Mouse (Mus musculus) c-Kit-positive CD71-positive TER-119-negative erythroid progenitor cells, embryonic 14.5 days (primary cell): ENCODE measurements around the gene Gpr1.
"Not testable (repeated sequence)": the region's sequence is repeated elsewhere in the genome, so short reads cannot be mapped to it uniquely, and the experiment has no call there.

ENCODE experiments used
- DNase-seq: peaks from one replicate; pipeline ENCODE4 v3.0.0-alpha.2; 2013; ENCODE audit warnings: low read depth

Gene Gpr1

GRCm38 (mm10) chr1:63219277-63219676 lies 4.9 kb upstream of the Gpr1 start:
- no peak for DNase-seq

GRCm38 (mm10) chr1:63214631-63215030 lies 288 bp upstream of the Gpr1 start:
- no peak for DNase-seq

GRCm38 (mm10) chr1:63213478-63214270 lies 669 bp downstream of the Gpr1 start:
- DNase-seq: no peak

GRCm38 (mm10) chr1:63209861-63210529 lies 4.3 kb downstream of the Gpr1 start:
- no peak for DNase-seq

GRCm38 (mm10) chr1:63207607-63208006 lies 6.7 kb downstream of the Gpr1 start:
- no peak for DNase-seq

- no peak for DNase-seq
Measured at GRCm38 (mm10) chr1:63204660-63205394, 9.5 kb downstream of the Gpr1 start.

- DNase-seq: no peak
Measured at GRCm38 (mm10) chr1:63203950-63204659, 10.2 kb downstream of the Gpr1 start.

GRCm38 (mm10) chr1:63203471-63203870 lies 10.9 kb downstream of the Gpr1 start:
- no peak for DNase-seq

- DNase-seq: no peak
Measured at GRCm38 (mm10) chr1:63201672-63202071, 12.7 kb downstream of the Gpr1 start.

GRCm38 (mm10) chr1:63200322-63200721 lies 14.0 kb downstream of the Gpr1 start:
- DNase-seq: no peak

GRCm38 (mm10) chr1:63199387-63199786 lies 15.0 kb downstream of the Gpr1 start:
- no peak for DNase-seq

- no peak for DNase-seq
Measured at GRCm38 (mm10) chr1:63195848-63196512, 18.4 kb downstream of the Gpr1 start.

- no peak for DNase-seq
Measured at GRCm38 (mm10) chr1:63192306-63193065, 21.9 kb downstream of the Gpr1 start.

GRCm38 (mm10) chr1:63190851-63191250 lies 23.5 kb downstream of the Gpr1 start:
- DNase-seq: no peak

- no peak for DNase-seq
Measured at GRCm38 (mm10) chr1:63188536-63188935, 25.8 kb downstream of the Gpr1 start.

- not testable (repeated sequence) for DNase-seq
Measured at GRCm38 (mm10) chr1:63185430-63185829, 28.9 kb downstream of the Gpr1 start.

- DNase-seq: peak; percentile 40
Measured at GRCm38 (mm10) chr1:63182636-63183270, 31.6 kb downstream of the Gpr1 start.

- no peak for DNase-seq
Measured at GRCm38 (mm10) chr1:63182212-63182611, 32.1 kb downstream of the Gpr1 start.

GRCm38 (mm10) chr1:63181480-63181879 lies 32.9 kb downstream of the Gpr1 start:
- no peak for DNase-seq

- peak; percentile 98 for DNase-seq
Measured at GRCm38 (mm10) chr1:63181019-63181418, 33.3 kb downstream of the Gpr1 start.
